Mouse (Mus musculus) C2C12 (cell line): ENCODE measurements at regions not wholly inside any gene's neighbourhood (a gene's known extent, or its start where the extent isn't known, plus 50 kb on each side); places are given as distances from the start of the nearest gene placed in this dataset.

Experiments
- H3K27me3 ChIP-seq: one replicate; pipeline ENCODE4 v1.6.1; 2011; ENCODE audit not compliant: control insufficient read depth, insufficient read depth, insufficient read length
- H3K36me3 ChIP-seq: one replicate; pipeline ENCODE4 v1.6.1; 2011; ENCODE audit not compliant: control insufficient read depth, insufficient read depth
- H3K4me3 ChIP-seq: one replicate; pipeline ENCODE4 v1.5.1; 2011; ENCODE audit warnings: mild to moderate bottlenecking, control low read depth; ENCODE audit not compliant: poor library complexity, insufficient read depth, severe bottlenecking
- H3K79me2 ChIP-seq: one replicate; pipeline ENCODE4 v1.6.1; 2011; ENCODE audit not compliant: control insufficient read depth, insufficient read depth
- H3K79me3 ChIP-seq: one replicate; pipeline ENCODE4 v1.6.1; 2011; ENCODE audit warnings: low read depth, control low read depth
- H3ac ChIP-seq: one replicate; pipeline ENCODE3; 2011; ENCODE audit warnings: low read depth; ENCODE audit not compliant: control insufficient read depth, insufficient read length
- CEBPB ChIP-seq: IDR thresholded peaks from one replicate; pipeline ENCODE4 v1.6.1; 2011; ENCODE audit warnings: low read depth, mild to moderate bottlenecking, control low read depth, moderate library complexity
- CTCF ChIP-seq: IDR thresholded peaks from one replicate; pipeline ENCODE4 v1.5.1; 2011; ENCODE audit not compliant: control insufficient read depth, insufficient read depth, insufficient read length
- FOSL1 ChIP-seq: IDR thresholded peaks from one replicate; pipeline ENCODE4 v1.8.0; 2011; ENCODE audit warnings: mild to moderate bottlenecking, low read length; ENCODE audit not compliant: poor library complexity, insufficient read depth, severe bottlenecking
- MAX ChIP-seq: IDR thresholded peaks from one replicate; pipeline ENCODE4 v1.6.1; 2011; ENCODE audit warnings: mild to moderate bottlenecking, control low read depth
- MYOD1 ChIP-seq: IDR thresholded peaks from one replicate; pipeline ENCODE4 v1.6.1; 2011; ENCODE audit warnings: low read depth; ENCODE audit not compliant: control insufficient read depth, insufficient read length
- MYOG ChIP-seq: IDR thresholded peaks from one replicate; pipeline ENCODE4 v1.6.1; 2011; ENCODE audit not compliant: control insufficient read depth, insufficient read length; ENCODE audit errors: extremely low read depth
- USF1 ChIP-seq: IDR thresholded peaks from one replicate; pipeline ENCODE4 v1.6.1; 2011; ENCODE audit warnings: low read depth, mild to moderate bottlenecking, control low read depth, moderate library complexity

DNA sequence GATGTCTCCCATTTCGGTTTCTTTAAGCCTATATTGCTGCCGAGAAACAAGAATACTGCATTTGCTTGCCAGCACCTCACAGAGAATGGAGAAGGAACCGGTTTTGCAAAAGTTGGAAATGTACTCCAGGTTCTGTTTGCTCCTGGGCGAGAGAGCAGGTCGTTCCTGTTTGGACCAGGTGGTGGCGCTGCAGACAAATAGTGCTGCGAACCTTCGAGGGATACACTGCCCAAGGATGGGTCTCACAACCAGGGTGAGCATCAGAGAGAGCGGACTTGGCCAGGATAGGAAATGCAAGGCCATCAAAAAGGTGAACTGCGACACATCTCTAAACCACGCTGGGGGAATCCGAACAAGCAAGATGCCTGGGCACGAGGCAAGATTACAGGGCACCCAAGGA lies 54.0 kb upstream of the Ets2 start:
- Histone ChIP-seq H3ac (no peak overlapping the region), H3K79me3 (no peaks in the 10 kb centered on the region), H3K36me3 (no peaks in the 10 kb centered on the region), H3K79me2 (no peaks in the 10 kb centered on the region), H3K27me3 (no peaks in the 10 kb centered on the region), H3K4me3 (no peak overlapping the region)
- peak; percentile 84 for TF ChIP-seq CTCF
- TF ChIP-seq MYOD1 = no peak

DNA sequence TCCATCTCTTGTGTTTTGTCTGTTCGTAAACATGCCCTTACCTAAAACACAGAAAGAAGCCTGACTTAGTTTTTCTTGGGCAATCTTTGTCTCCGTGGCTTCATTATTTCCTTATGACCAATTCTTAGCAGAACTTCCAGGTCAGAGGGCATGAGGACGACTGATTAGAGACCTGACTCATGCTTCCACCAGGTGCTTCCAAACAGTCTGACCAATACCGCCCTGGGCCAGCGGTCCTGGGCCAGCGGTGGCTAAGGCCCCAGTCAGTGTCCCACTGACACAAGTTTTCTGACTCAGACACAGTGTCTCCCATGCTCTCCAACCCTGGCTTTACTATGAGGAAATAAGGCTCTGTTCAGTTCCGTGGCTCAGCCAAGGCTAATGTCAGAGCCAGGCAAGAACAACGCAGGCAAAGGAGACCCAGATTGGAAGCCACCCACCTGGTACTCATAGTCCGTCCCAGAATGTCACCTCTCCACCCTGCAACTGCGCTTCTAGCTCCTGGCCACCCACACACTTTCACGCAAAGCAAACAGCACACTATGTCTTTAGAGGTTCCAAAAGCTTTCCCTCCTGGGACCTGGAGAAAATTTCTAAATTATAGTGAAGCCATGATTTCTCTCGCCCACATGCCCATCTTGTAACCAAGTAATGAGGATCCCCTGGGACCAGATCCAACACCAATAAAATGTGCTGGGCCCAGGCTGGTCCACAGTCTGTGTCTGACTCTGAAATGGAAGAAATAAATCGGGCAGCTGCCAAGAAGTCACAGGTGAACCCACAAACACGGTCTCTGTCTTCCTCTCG lies 56.6 kb upstream of the Erg start:
- no peak for TF ChIP-seq MAX
- no peak for TF ChIP-seq CTCF
- Histone ChIP-seq H3K79me3 (no peaks in the 10 kb centered on the region), H3K79me2 (no peaks in the 10 kb centered on the region), H3K27me3 (no peaks in the 10 kb centered on the region), H3K36me3 (no peaks in the 10 kb centered on the region), H3ac (no peak overlapping the region), H3K4me3 (no peak overlapping the region)

DNA sequence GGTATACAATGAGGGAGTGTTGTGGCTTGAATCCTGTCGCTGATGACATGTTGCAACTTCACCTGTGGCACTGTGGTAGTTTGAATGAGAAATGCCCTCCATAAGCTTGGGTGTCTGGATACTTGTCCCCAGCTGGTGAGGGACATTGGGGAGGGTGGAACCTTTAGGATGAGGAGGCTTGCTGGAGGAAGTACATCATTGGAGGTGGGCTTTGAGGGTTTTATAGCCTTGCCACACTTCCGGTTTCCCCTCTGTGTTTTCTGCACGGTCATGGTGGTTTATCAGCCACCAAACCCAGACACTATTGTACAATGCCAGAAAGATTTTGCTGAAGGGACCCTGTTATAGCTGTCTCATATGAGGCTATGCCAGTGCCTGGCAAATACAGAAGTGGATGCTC lies 54.3 kb upstream of the Erg start:
- Histone ChIP-seq H3K27me3 (no peaks in the 10 kb centered on the region), H3ac (no peak overlapping the region), H3K79me3 (no peaks in the 10 kb centered on the region), H3K79me2 (no peaks in the 10 kb centered on the region), H3K4me3 (no peak overlapping the region), H3K36me3 (no peaks in the 10 kb centered on the region)
- TF ChIP-seq USF1 (no peak), MYOD1 (no peak), CEBPB (no peak), MYOG (no peak), MAX (no peak), CTCF (no peak), FOSL1 (no peak)

DNA sequence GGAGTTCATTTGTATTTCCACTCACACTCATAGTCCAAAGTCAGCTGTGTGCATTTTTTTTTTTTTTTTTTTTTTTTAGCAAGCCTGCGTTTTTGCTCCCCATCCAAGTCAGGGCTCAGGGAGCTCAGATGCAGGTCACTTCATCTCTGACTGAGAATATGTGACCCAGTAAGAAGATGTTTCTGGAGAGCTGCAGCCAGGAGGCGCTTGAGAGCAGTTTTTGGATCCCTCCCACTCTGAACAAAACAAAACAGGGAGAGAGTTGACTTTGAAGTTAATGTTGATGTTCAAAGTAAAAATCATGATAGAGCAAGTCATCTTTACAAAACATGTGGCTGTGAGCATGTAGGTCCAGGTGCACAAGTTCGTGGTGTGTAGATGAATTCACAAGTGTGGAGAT lies 53.3 kb upstream of the Erg start:
- TF ChIP-seq MYOG = no peak
- TF ChIP-seq USF1 = no peak
- no peak for TF ChIP-seq MYOD1
- TF ChIP-seq MAX = no peak
- TF ChIP-seq CEBPB = no peak
- TF ChIP-seq FOSL1 = no peak
- no peak for TF ChIP-seq CTCF
- Histone ChIP-seq H3K27me3 (no peaks in the 10 kb centered on the region), H3K36me3 (no peaks in the 10 kb centered on the region), H3K79me2 (no peaks in the 10 kb centered on the region), H3K79me3 (no peaks in the 10 kb centered on the region), H3K4me3 (no peak overlapping the region), H3ac (no peak overlapping the region)

DNA sequence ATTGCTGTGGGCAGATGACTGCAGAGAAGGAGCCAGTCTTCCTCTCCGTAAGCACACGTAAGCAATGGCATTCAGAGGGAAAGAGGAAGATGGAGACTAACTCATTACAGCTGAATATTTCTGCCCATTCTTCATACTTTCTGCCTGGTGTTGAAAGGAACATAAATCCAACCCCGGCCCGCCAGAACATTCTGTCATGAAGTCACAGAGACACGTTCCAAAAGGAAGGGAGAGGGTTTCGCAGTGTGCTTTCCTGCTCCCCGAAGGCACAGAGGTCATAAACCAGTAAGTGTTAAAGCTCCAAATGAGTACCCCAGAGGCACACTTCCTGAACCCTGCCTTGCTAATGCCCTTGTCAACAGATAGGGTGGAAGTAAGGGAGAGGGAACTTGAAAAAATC lies 51.5 kb upstream of the Erg start:
- TF ChIP-seq MAX (no peak), MYOD1 (no peak), FOSL1 (no peak), USF1 (no peak), MYOG (no peak), CEBPB (no peak), CTCF (no peak)
- no peaks in the 10 kb centered on the region for H3K36me3 ChIP-seq
- H3ac ChIP-seq = no peak overlapping the region
- no peaks in the 10 kb centered on the region for H3K79me2 ChIP-seq
- no peaks in the 10 kb centered on the region for H3K27me3 ChIP-seq
- no peaks in the 10 kb centered on the region for H3K79me3 ChIP-seq
- H3K4me3 ChIP-seq = no peak overlapping the region

DNA sequence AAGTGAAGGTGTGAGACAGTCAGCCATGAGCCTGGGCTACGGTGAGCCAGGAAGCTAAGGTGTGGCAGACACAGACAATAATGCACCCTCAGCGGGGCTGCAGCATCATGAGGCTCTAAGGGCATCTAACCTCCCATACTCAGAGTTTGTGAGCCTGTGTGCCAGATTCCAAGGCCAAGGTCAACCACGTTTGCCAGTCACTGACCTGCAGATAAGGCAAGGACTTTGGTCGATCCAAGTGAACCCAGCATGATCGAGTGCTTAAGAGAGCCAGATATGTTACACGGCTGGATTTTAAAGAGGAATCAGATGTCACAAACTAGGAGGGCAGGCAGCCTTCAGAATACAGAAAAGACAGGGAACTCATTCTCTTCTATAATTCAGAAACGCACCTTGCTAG lies 50.2 kb upstream of the Erg start:
- TF ChIP-seq CTCF = no peak
- TF ChIP-seq FOSL1 = no peak
- no peak for TF ChIP-seq MAX
- TF ChIP-seq CEBPB = no peak
- TF ChIP-seq USF1 = no peak
- TF ChIP-seq MYOG = no peak
- no peak for TF ChIP-seq MYOD1
- Histone ChIP-seq H3K79me3 (no peaks in the 10 kb centered on the region), H3K36me3 (no peaks in the 10 kb centered on the region)

More for the DNA sequence above, 50.2 kb upstream of the Erg start:
- no peak overlapping the region for H3K4me3 ChIP-seq
- H3K79me2 ChIP-seq = no peaks in the 10 kb centered on the region
- H3K27me3 ChIP-seq = no peaks in the 10 kb centered on the region
- H3ac ChIP-seq = no peak overlapping the region
